Mouse (Mus musculus) kidney, adult 2 months (tissue): ENCODE data around the gene Trex2. TPM values are rescaled to one million over a fixed set of nuclear protein-coding genes. Genes with fewer than 3 reads are reported as not detected.
A peak's percentile ranks its signal among the peaks of the same experiment; 100 is the strongest.

Experiments
- DNase-seq: peaks from one replicate; pipeline ENCODE4 v3.0.0; 2021
- H3K27ac ChIP-seq: fragments of 200-500 bp; 2 replicates; pipeline ENCODE4 v1.5.1; 2012; ENCODE audit warnings: low read depth, low read length, control low read depth, inconsistent platforms; ENCODE audit not compliant: insufficient read depth
- H3K27me3 ChIP-seq: fragments of 200-500 bp; replicated peaks from 2 replicates; pipeline ENCODE4 v1.6.1; 2012; ENCODE audit warnings: mild to moderate bottlenecking, moderate library complexity, low read length, inconsistent platforms; ENCODE audit not compliant: control insufficient read depth, insufficient read depth
- H3K36me3 ChIP-seq: fragments of 200-500 bp; 2 replicates; pipeline ENCODE4 v1.6.1; 2012; ENCODE audit warnings: mild to moderate bottlenecking, moderate library complexity, low read length, inconsistent platforms; ENCODE audit not compliant: control insufficient read depth, insufficient read depth
- H3K4me1 ChIP-seq: fragments of 200-500 bp; 2 replicates; pipeline ENCODE4 v1.6.1; 2011; ENCODE audit warnings: low read length; ENCODE audit not compliant: control insufficient read depth, insufficient read depth
- H3K4me3 ChIP-seq: fragments of 200-500 bp; 2 replicates; pipeline ENCODE4 v1.5.1; 2011; ENCODE audit warnings: mild to moderate bottlenecking, low read depth, low read length, control low read depth; ENCODE audit not compliant: insufficient read depth
- CTCF ChIP-seq: fragments of 200-500 bp; conservative IDR thresholded peaks from 2 replicates; pipeline ENCODE4 v1.5.1; 2011; ENCODE audit warnings: low read depth, mild to moderate bottlenecking, control low read depth, low read length, moderate library complexity, mixed read lengths; ENCODE audit not compliant: insufficient read depth, insufficient read length
- POLR2A ChIP-seq: fragments of 200-500 bp; IDR thresholded peaks from one replicate; pipeline ENCODE4 v1.6.1; 2011; ENCODE audit warnings: low read depth, low read length, control low read depth
- WGBS: fragments of 180-500 bp; shearing (Covaris S2); methylation state at CpG from one replicate; pipeline ENCODE4 v1.1.7; 2018; 5-methylcytosine and 5-hydroxymethylcytosine counted together
- polyA plus RNA-seq: library from polyadenylated mRNA; depleted of rRNA; stranded (reverse); fragments of >200 nt; gene quantifications from 2 replicates; pipeline ENCODE4 v1.2.3, GENCODE M21; 2012

Gene Trex2
- polyA plus RNA-seq, 1 experiment = not detected

GRCm38 (mm10) chrX:73465483-73466186 lies 30.5 kb upstream of the Trex2 start:
- H3K27ac ChIP-seq = no peak overlapping the region; the same call in 1 of the 2 replicates
- TF ChIP-seq POLR2A = no peak
- TF ChIP-seq CTCF = no peak
- WGBS = 58% methylated on average over 9 of the region's 9 CpGs
- H3K27me3 ChIP-seq = no peaks in the 10 kb centered on the region
- H3K4me3 ChIP-seq = no peak overlapping the region
- 0 out of 2 replicates have a peak, but pooled peaks cover 4% of the 10 kb centered on the region for H3K4me1 ChIP-seq
- peak; percentile 28 for DNase-seq
- H3K36me3 ChIP-seq = no peaks in the 10 kb centered on the region

GRCm38 (mm10) chrX:73460792-73461191 lies 25.6 kb upstream of the Trex2 start:
- no peak for DNase-seq
- Histone ChIP-seq H3K27ac (no peak overlapping the region), H3K4me3 (no peak overlapping the region), H3K36me3 (no peaks in the 10 kb centered on the region), H3K4me1 (peaks cover 7% of the 10 kb centered on the region; the same call in 1 of the 2 replicates), H3K27me3 (no peaks in the 10 kb centered on the region)
- TF ChIP-seq CTCF = no peak
- TF ChIP-seq POLR2A = no peak
- 59% methylated on average over 4 of the region's 4 CpGs for WGBS

GRCm38 (mm10) chrX:73458877-73459392 lies 23.8 kb upstream of the Trex2 start, which contains the start of gene Haus7:
Gene Haus7 (minus strand): TSS chrX:73459044.
- Histone ChIP-seq H3K27me3 (no peaks in the 10 kb centered on the region), H3K4me3 (peak within 1 kb of the TSS; percentile 73), H3K27ac (peak within 1 kb of the TSS; percentile 39; the same call in 1 of the 2 replicates), H3K4me1 (peaks cover 3% of the 10 kb centered on the region; the same call in 1 of the 2 replicates), H3K36me3 (no peaks in the 10 kb centered on the region)
- under 1% methylated on average over 25 of the region's 26 CpGs for WGBS
- TF ChIP-seq POLR2A = no peak
- TF ChIP-seq CTCF = peak; percentile 68
- DNase-seq = peak; percentile 96

- peak; percentile 55 for DNase-seq
- TF ChIP-seq POLR2A = no peak
- peak; percentile 76 for TF ChIP-seq CTCF
Observed at GRCm38 (mm10) chrX:73451949-73452348, 16.8 kb upstream of the Trex2 start.

GRCm38 (mm10) chrX:73441428-73441827 lies 6.3 kb upstream of the Trex2 start:
- Histone ChIP-seq H3K4me1 (no peaks in the 10 kb centered on the region), H3K27ac (no peak overlapping the region), H3K36me3 (no peaks in the 10 kb centered on the region), H3K4me3 (no peak overlapping the region), H3K27me3 (no peaks in the 10 kb centered on the region)
- 66% methylated on average over 2 of the region's 2 CpGs for WGBS
- TF ChIP-seq POLR2A (no peak), CTCF (no peak)
- no peak for DNase-seq

More at GRCm38 (mm10) chrX:73451949-73452348, 16.8 kb upstream of the Trex2 start:
- no peak overlapping the region for H3K27ac ChIP-seq
- 26% methylated on average over 2 of the region's 2 CpGs for WGBS
- no peaks in the 10 kb centered on the region for H3K36me3 ChIP-seq
- no peaks in the 10 kb centered on the region for H3K27me3 ChIP-seq
- no peak overlapping the region for H3K4me3 ChIP-seq
- H3K4me1 ChIP-seq = no peaks in the 10 kb centered on the region

- no peak for TF ChIP-seq CTCF
- TF ChIP-seq POLR2A = no peak
- H3K27ac ChIP-seq = no peak overlapping the region
- no peaks in the 10 kb centered on the region for H3K27me3 ChIP-seq
- no peak for DNase-seq
- no peak overlapping the region for H3K4me3 ChIP-seq
- no peaks in the 10 kb centered on the region for H3K4me1 ChIP-seq
- no peaks in the 10 kb centered on the region for H3K36me3 ChIP-seq
- 66% methylated on average over 5 of the region's 5 CpGs for WGBS
Observed at GRCm38 (mm10) chrX:73432850-73433249, 2.3 kb downstream of the Trex2 start.

- Histone ChIP-seq H3K27ac (no peak overlapping the region), H3K4me1 (no peaks in the 10 kb centered on the region), H3K27me3 (no peaks in the 10 kb centered on the region), H3K4me3 (no peak overlapping the region), H3K36me3 (no peaks in the 10 kb centered on the region)
- peak; percentile 29 for DNase-seq
- WGBS = 78% methylated on average over 2 of the region's 2 CpGs
- TF ChIP-seq CTCF = no peak
- TF ChIP-seq POLR2A = no peak
Observed at GRCm38 (mm10) chrX:73430036-73430435, 5.1 kb downstream of the Trex2 start.

- no peak for DNase-seq
- Histone ChIP-seq H3K27me3 (no peaks in the 10 kb centered on the region), H3K27ac (no peak overlapping the region), H3K36me3 (no peaks in the 10 kb centered on the region), H3K4me1 (no peaks in the 10 kb centered on the region), H3K4me3 (no peak overlapping the region)
- no peak for TF ChIP-seq POLR2A
- TF ChIP-seq CTCF = no peak
- 29% methylated on average over 1 of the region's 1 CpGs for WGBS
Observed at GRCm38 (mm10) chrX:73412767-73413166, 22.4 kb downstream of the Trex2 start.
